Mouse (Mus musculus) spleen, postnatal 10 days (tissue): ENCODE results near the gene Mpig6b.

Source experiments
- DNase-seq, 2 experiments: peaks; one replicate each; pipeline ENCODE4 v3.0.0; 2021 to 2022; ENCODE audit warnings: low spot score in 2 of 2

Mpig6b gene

GRCm38 (mm10) chr17:35060071-35060470 is 5.9 kb downstream of the Mpig6b start:
- no peak for DNase-seq

- peak; percentile 83 to 91 for DNase-seq
Measured at GRCm38 (mm10) chr17:35058911-35059892, 6.8 kb downstream of the Mpig6b start, which contains the start of gene Ddah2. TSS of gene Ddah2 (plus strand) at chr17:35059035.

GRCm38 (mm10) chr17:35058316-35058715 is 7.7 kb downstream of the Mpig6b start:
- no peak for DNase-seq

GRCm38 (mm10) chr17:35057090-35057489 is 8.9 kb downstream of the Mpig6b start:
- DNase-seq = peak in 1 of 2 experiments; percentile 12

- peak in 1 of 2 experiments; percentile 11 for DNase-seq
Measured at GRCm38 (mm10) chr17:35055691-35056495, 10.1 kb downstream of the Mpig6b start.

GRCm38 (mm10) chr17:35052271-35052798 is 13.6 kb downstream of the Mpig6b start:
- DNase-seq = no peak

- peak; percentile 71 to 79 for DNase-seq
Measured at GRCm38 (mm10) chr17:35051156-35052086, 14.6 kb downstream of the Mpig6b start.

- DNase-seq = peak; percentile 78 to 84
Measured at GRCm38 (mm10) chr17:35050126-35050750, 15.7 kb downstream of the Mpig6b start.

GRCm38 (mm10) chr17:35049561-35050016 is 16.4 kb downstream of the Mpig6b start, which contains the start of gene Clic1:
TSS of gene Clic1 (plus strand) at chr17:35049966.
- DNase-seq = peak; percentile 52 to 70

GRCm38 (mm10) chr17:35048932-35049440 is 17.0 kb downstream of the Mpig6b start:
- peak in 1 of 2 experiments; percentile 26 for DNase-seq

- peak in 1 of 2 experiments; percentile 43 for DNase-seq
Measured at GRCm38 (mm10) chr17:35048149-35048931, 17.6 kb downstream of the Mpig6b start.

GRCm38 (mm10) chr17:35047688-35048087 is 18.3 kb downstream of the Mpig6b start:
- DNase-seq = peak in 1 of 2 experiments; percentile 16

- peak; percentile 95 to 98 for DNase-seq
Measured at GRCm38 (mm10) chr17:35046681-35047455, 19.1 kb downstream of the Mpig6b start, which contains the start of gene Msh5. TSS of gene Msh5 (minus strand) at chr17:35046745.

GRCm38 (mm10) chr17:35045807-35046680 is 19.9 kb downstream of the Mpig6b start:
- peak in 1 of 2 experiments; percentile 56 for DNase-seq

- DNase-seq = no peak
Measured at GRCm38 (mm10) chr17:35044904-35045806, 20.8 kb downstream of the Mpig6b start.

GRCm38 (mm10) chr17:35043794-35044193 is 22.2 kb downstream of the Mpig6b start:
- DNase-seq = no peak
